Mouse (Mus musculus): ENCODE data around the gene Tmprss6.

DNA sequence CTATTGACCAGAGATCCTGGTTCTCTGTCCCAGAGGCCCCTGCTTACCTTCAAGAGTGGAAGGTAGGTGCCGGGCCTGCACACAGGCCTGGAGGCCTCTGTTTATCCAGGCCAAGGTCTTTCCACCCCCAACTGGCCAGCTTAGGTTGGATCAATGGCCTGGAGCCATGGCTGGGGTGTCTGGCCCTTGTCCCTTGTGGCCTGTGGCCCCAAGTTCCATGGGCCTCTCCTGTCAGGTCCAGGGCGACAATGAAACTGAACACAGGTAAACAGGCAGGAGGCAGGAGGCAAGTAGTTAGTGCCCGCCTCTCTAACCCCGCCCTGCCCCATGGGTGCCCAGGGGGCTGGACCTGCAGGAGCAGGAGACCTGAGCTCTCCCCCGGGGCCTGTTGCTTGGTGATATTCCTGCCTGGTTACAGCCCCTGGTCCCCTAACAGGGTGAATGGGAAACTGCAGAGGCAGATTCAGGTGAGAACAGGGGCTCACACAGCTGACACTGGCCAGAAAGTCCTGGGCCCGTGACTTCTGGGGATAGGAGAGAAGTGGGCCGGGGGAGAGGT lies at the start of gene Tmprss6:
- no peak for TF ChIP-seq CTCF (IDR thresholded peaks at IDR 0.05)
- no peak for TF ChIP-seq POLR2A (IDR thresholded peaks at IDR 0.05; ENCODE audit: insufficient read depth, low read depth, low read length)

Measured in heart, adult 2 months (tissue).